Mouse (Mus musculus): Measurements from ENCODE around the gene Hoxb9.

DNA sequence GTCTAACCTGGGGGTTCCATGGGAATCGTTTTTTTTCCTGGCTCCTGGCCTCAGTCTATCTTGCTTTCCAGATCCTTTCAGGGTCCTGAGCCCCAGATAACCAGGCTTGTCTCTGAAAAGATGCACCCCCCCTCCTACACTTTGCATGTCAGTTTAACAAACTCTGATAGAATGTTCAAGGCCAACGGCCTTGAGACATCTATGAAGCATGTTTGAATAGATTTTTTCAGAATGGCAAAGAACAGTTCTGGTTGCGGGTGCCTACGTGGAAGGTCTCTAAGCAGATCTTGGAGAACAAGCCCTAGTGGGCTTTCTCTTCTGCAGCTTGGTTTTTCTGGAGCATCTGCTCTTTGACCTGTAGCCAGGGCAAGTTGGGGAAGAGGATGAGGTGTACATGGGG is 37.5 kb downstream of the Hoxb9 start:
- no peak for TF ChIP-seq CTCF (IDR thresholded peaks at IDR 0.05; ENCODE audit: extremely low read depth, insufficient read depth, low read length)
- no peak for TF ChIP-seq POLR2A (IDR thresholded peaks at IDR 0.05; ENCODE audit: extremely low read depth, insufficient read depth, low read length)

Data from cortical plate, adult 2 months (tissue).